Mouse (Mus musculus): ENCODE results near the gene Txnrd2.
A peak's percentile ranks its signal among the peaks of the same experiment; 100 is the strongest.

GRCm38 (mm10) chr16:18426215-18426791 lies at the start of gene Txnrd2:
- 0 out of 2 replicates have a peak, but pooled peaks have one; percentile 19 for TF ChIP-seq CTCF (IDR thresholded peaks at IDR 0.05; ENCODE audit: insufficient read depth, low read length)
- 0 out of 2 replicates have a peak, but pooled peaks have one; percentile 52 for TF ChIP-seq POLR2A (IDR thresholded peaks at IDR 0.05; ENCODE audit: borderline replicate concordance, extremely low read depth, low read depth, low read length)

Data from lung, adult 2 months (tissue).